ENCODE assay signal across 10 mouse cellular contexts in the genomic region with DNA sequence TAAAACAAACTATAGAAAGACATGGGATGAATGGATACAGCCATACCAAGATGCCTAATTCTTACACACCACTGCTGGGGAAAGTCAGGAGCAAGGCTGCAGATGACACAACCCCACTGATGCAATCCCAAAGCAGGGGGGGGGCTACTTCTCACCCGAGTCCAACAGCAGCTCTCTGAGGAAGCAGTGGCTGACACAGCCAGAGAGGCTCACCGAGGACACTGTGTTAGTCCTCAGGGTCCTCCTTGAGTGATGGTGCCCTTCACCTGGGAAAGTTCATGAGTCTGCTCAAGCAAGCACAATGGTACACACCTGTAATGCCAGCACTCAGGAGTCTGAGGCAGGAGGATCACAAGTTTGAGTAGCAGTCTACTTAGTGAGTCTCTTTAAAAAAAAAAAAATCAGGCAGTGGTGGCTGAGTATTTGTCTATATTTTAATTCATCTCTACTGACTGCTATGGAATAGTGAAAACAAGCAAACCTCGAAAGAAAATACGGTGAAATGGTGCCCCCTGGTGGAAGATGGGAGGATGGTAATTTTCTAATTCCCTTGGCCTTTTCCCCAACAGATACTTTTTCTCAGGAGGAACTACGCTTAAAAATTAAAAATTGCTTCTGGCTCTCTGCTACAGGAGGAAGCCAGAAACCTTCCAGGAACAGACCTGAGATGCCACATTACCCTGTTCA. TPM values are rescaled to one million over a fixed set of nuclear protein-coding genes. Genes with fewer than 3 reads are reported as not detected.
A peak's percentile ranks its signal among the peaks of the same experiment; 100 is the strongest.
DNase-seq lines count a peak whose midpoint lies in the region; ATAC-seq and TF ChIP-seq lines count a peak whose summit lies in the region.
"Had no signal": no experiment of that assay in that cellular context is flagged by ENCODE, and none has a peak within 500 bp of the region (broad histone marks: within the 10 kb centered on the region; RNA-seq: fewer than 3 reads in every experiment).

No protein-coding gene starts in this region.

- no peak overlapping the region for H3K9ac ChIP-seq in hindbrain, embryonic 11.5 days (ENCODE audit: low read depth, low read length)
- no peak overlapping the region for H3K9ac ChIP-seq in hindbrain, embryonic 12.5 days
- H3K9ac ChIP-seq: embryonic facial prominence, embryonic 15.5 days had no signal

- no peaks in the 10 kb centered on the region for H3K4me1 ChIP-seq in hindbrain, embryonic 11.5 days (replicated peaks; ENCODE audit: control insufficient read depth, insufficient read depth, low read length)
- no peaks in the 10 kb centered on the region for H3K4me1 ChIP-seq in hindbrain, embryonic 12.5 days
- peaks cover 3% of the 10 kb centered on the region; the same call in 1 of the 2 replicates for H3K4me1 ChIP-seq in G1E (ENCODE audit: insufficient read depth, low read depth, low read length)

- no peaks in the 10 kb centered on the region for H3K27me3 ChIP-seq in hindbrain, embryonic 11.5 days (ENCODE audit: control insufficient read depth, insufficient read depth, low read length)
- H3K27me3 ChIP-seq in hindbrain, embryonic 12.5 days, result no peaks in the 10 kb centered on the region
- no peaks in the 10 kb centered on the region for H3K27me3 ChIP-seq in G1E (ENCODE audit: insufficient read depth, low read length)
- H3K27me3 ChIP-seq: embryonic facial prominence, embryonic 15.5 days had no signal

- no peaks in the 10 kb centered on the region for H3K9me3 ChIP-seq in hindbrain, embryonic 11.5 days (ENCODE audit: control insufficient read depth, low read length)
- no peaks in the 10 kb centered on the region for H3K9me3 ChIP-seq in hindbrain, embryonic 12.5 days (replicated peaks)
- H3K9me3 ChIP-seq in G1E (replicated peaks), result no peaks in the 10 kb centered on the region
- H3K9me3 ChIP-seq: embryonic facial prominence, embryonic 15.5 days had no signal

- peak; percentile 44 for TF ChIP-seq CTCF in G1E (IDR thresholded peaks at IDR 0.05; ENCODE audit: low read depth, low read length)

- no peak overlapping the region for H3K27ac ChIP-seq in hindbrain, embryonic 11.5 days (ENCODE audit: low read depth, low read length)
- no peak overlapping the region for H3K27ac ChIP-seq in hindbrain, embryonic 12.5 days
- H3K27ac ChIP-seq: embryonic facial prominence, embryonic 15.5 days had no signal

- peak; percentile 87 for DNase-seq in hindbrain, embryonic 11.5 days (ENCODE audit: low spot score)
- DNase-seq in G1E (ENCODE audit: low spot score), result peak; percentile 27
- peak; percentile 72 to 85 for DNase-seq in cerebellum, adult 18-20 months
- DNase-seq in gastrocnemius, adult 18-20 months (ENCODE audit: low spot score), result peak; percentile 76
- DNase-seq in layer of hippocampus, postnatal 25 days (ENCODE audit: extremely low spot score in 1 of 2, low spot score in 1 of 2), result peak; percentile 67 to 84
- DNase-seq in mesoderm, embryonic 11.5 days (ENCODE audit: low read depth, low spot score), result peak; percentile 76
- peak; percentile 81 for DNase-seq in testis, postnatal 10 days (ENCODE audit: low spot score)

- no peaks in the 10 kb centered on the region for H3K36me3 ChIP-seq in hindbrain, embryonic 11.5 days (ENCODE audit: control insufficient read depth, insufficient read depth, low read length)
- peaks cover 17% of the 10 kb centered on the region; the same call in 1 of the 2 replicates for H3K36me3 ChIP-seq in hindbrain, embryonic 12.5 days
- peaks cover 57% of the 10 kb centered on the region for H3K36me3 ChIP-seq in G1E (replicated peaks)

- H3K4me2 ChIP-seq in hindbrain, embryonic 11.5 days (replicated peaks; ENCODE audit: low read depth, low read length), result no peak overlapping the region
- no peak overlapping the region for H3K4me2 ChIP-seq in hindbrain, embryonic 12.5 days (replicated peaks)
- H3K4me2 ChIP-seq: embryonic facial prominence, embryonic 15.5 days had no signal

- H3K4me3 ChIP-seq in hindbrain, embryonic 11.5 days (ENCODE audit: low read depth, low read length), result no peak overlapping the region
- H3K4me3 ChIP-seq in hindbrain, embryonic 12.5 days, result no peak overlapping the region
- no peak overlapping the region for H3K4me3 ChIP-seq in G1E (ENCODE audit: low read depth, low read length)
- H3K4me3 ChIP-seq: embryonic facial prominence, embryonic 15.5 days had no signal

- 35% methylated on average over 5 of the region's 5 CpGs for WGBS in hindbrain, embryonic 11.5 days
- 32% methylated on average over 5 of the region's 5 CpGs for WGBS in hindbrain, embryonic 12.5 days

- no peak for ATAC-seq in hindbrain, embryonic 11.5 days (ENCODE audit: low FRiP score)
- no peak for ATAC-seq in hindbrain, embryonic 12.5 days (ENCODE audit: low FRiP score)
- no peak for ATAC-seq in G1E (ENCODE audit: extremely low read depth, insufficient number of reproducible peaks, low FRiP score, poor library complexity, severe bottlenecking)

RNA-seq across cellular contexts. Expression of a gene that starts 12.2 kb away (rescaled TPM):
- polyA plus RNA-seq in hindbrain, embryonic 11.5 days (2014; fragmentation: Nextera tagmentation; extraction: Ambion mirVana), result 49.8 and 51.8 TPM in 2 replicates
- polyA plus RNA-seq in hindbrain, embryonic 12.5 days (2016; fragmentation: Nextera tagmentation; extraction: Ambion mirVana), result 56.3 and 60.6 TPM in 2 replicates
- total RNA-seq in G1E (2014; fragmentation: Nextera tagmentation) (27.3 and 35.5 TPM in 2 replicates), G1E (2017) (31.1 and 39.3 TPM in 2 replicates)
- polyA plus RNA-seq in G1E (2012), result 26.1 and 26.4 TPM in 2 replicates
- 10 to 100 TPM; 20.8 to 23.6 TPM for total RNA-seq in gastrocnemius, adult 18-20 months (2021)
- 10 to 100 TPM; 90.3 to 94.4 TPM for total RNA-seq in layer of hippocampus, postnatal 25 days (2021)

RNA-seq across cellular contexts. Expression of a gene that starts 12.2 kb away (rescaled TPM):
- 31.9 and 33.2 TPM in 2 replicates for polyA plus RNA-seq in hindbrain, embryonic 11.5 days (2014; fragmentation: Nextera tagmentation; extraction: Ambion mirVana)
- polyA plus RNA-seq in hindbrain, embryonic 12.5 days (2016; fragmentation: Nextera tagmentation; extraction: Ambion mirVana), result 27.6 and 31.2 TPM in 2 replicates
- 23.5 and 39.0 TPM in 2 replicates for total RNA-seq in G1E (2014; fragmentation: Nextera tagmentation)
- 11.8 and 12.0 TPM in 2 replicates for total RNA-seq in G1E (2017)
- polyA plus RNA-seq in G1E (2012), result 3.2 and 3.3 TPM in 2 replicates
- 1 to 10 TPM; 1.4 to 2.0 TPM for total RNA-seq in gastrocnemius, adult 18-20 months (2021)
- 10 to 100 TPM; 18.6 to 22.0 TPM for total RNA-seq in layer of hippocampus, postnatal 25 days (2021)

RNA-seq across cellular contexts. Expression of a gene that starts 50.2 kb away (rescaled TPM):
- 0.66 TPM in 1 of 2 replicates, not detected in the other for polyA plus RNA-seq in hindbrain, embryonic 11.5 days (2014; fragmentation: Nextera tagmentation; extraction: Ambion mirVana)
- 0.54 TPM in 1 of 2 replicates, not detected in the other for polyA plus RNA-seq in hindbrain, embryonic 12.5 days (2016; fragmentation: Nextera tagmentation; extraction: Ambion mirVana)
- total RNA-seq in G1E (2014; fragmentation: Nextera tagmentation) (not detected in 2 replicates), G1E (2017) (2.0 and 3.4 TPM in 2 replicates)
- 0.16 and 0.25 TPM in 2 replicates for polyA plus RNA-seq in G1E (2012)
- total RNA-seq in gastrocnemius, adult 18-20 months (2021), result not detected
- 1 to 10 TPM; 1.2 to 1.4 TPM for total RNA-seq in layer of hippocampus, postnatal 25 days (2021)
- polyA plus RNA-seq: neural tube, embryonic 14.5 days had no signal

RNA-seq across cellular contexts. Expression of a gene that starts 50.2 kb away (rescaled TPM):
- 31.4 and 36.8 TPM in 2 replicates for polyA plus RNA-seq in hindbrain, embryonic 11.5 days (2014; fragmentation: Nextera tagmentation; extraction: Ambion mirVana)
- polyA plus RNA-seq in hindbrain, embryonic 12.5 days (2016; fragmentation: Nextera tagmentation; extraction: Ambion mirVana), result 27.5 and 28.7 TPM in 2 replicates
- total RNA-seq in G1E (2014; fragmentation: Nextera tagmentation) (21.9 and 26.4 TPM in 2 replicates), G1E (2017) (19.1 and 20.7 TPM in 2 replicates)
- polyA plus RNA-seq in G1E (2012), result 4.2 and 4.7 TPM in 2 replicates
- 1 to 10 TPM; 1.4 to 3.3 TPM for total RNA-seq in gastrocnemius, adult 18-20 months (2021)
- 10 to 100 TPM in 1 of 2 experiments, 1 to 10 TPM in 1; 7.2 to 11.7 TPM for total RNA-seq in layer of hippocampus, postnatal 25 days (2021)

Comparison
In these comparisons a context has a peak if more than half of its experiments do, and no peak if none do; other contexts are left out.
1. DNase-seq: peak in every context shown above with its lines; median percentile 87 in hindbrain, embryonic 11.5 days; 81 in testis, postnatal 10 days; 78 in cerebellum, adult 18-20 months; 76 in gastrocnemius, adult 18-20 months; 76 in mesoderm, embryonic 11.5 days; 76 in layer of hippocampus, postnatal 25 days; 27 in G1E.
2. RNA of a gene that starts 12.2 kb away (total RNA-seq): 11.8 to 39.0 TPM in G1E and 18.6 to 22.0 TPM in layer of hippocampus, postnatal 25 days; 1.4 to 2.0 TPM in gastrocnemius, adult 18-20 months; every median in the first group is over 4 times any median in the second.